Mouse (Mus musculus) neural tube, postnatal 0 days (tissue): ENCODE data around the gene Itgae. TPM values are rescaled to one million over a fixed set of nuclear protein-coding genes. Genes with fewer than 3 reads are reported as not detected.

Experiments used
- polyA plus RNA-seq: library from polyadenylated mRNA; unstranded; fragments of >200 nt; fragmentation: Nextera tagmentation; extraction: Ambion mirVana; gene quantifications from 2 replicates; pipeline ENCODE4 v1.2.1, GENCODE M21; 2015

Itgae gene
- 0.32 TPM in 2 replicates for polyA plus RNA-seq

GRCm38 (mm10) chr11:73090283-73090682 is at the start of gene Itgae:
Itgae (plus strand) TSS chr11:73090583.

GRCm38 (mm10) chr11:73047542-73047996 is 42.8 kb upstream of the Itgae start, which contains the start of gene Ncbp3:
Ncbp3 (plus strand) TSS chr11:73047783.

GRCm38 (mm10) chr11:73137591-73138501 is 47.5 kb downstream of the Itgae start, which contains the start of gene Haspin:
Haspin (minus strand) TSS chr11:73138294.

GRCm38 (mm10) chr11:73159957-73160810 is 69.8 kb downstream of the Itgae start, which contains the start of gene P2rx5:
P2rx5 (plus strand) TSS chr11:73160421.

GRCm38 (mm10) chr11:73176608-73177508 is 86.5 kb downstream of the Itgae start, which contains the start of the genes Emc6 and Tax1bp3:
Emc6 (minus strand) TSS chr11:73177037.
Tax1bp3 (plus strand) TSS chr11:73177083.

Other genes starting within 250 kb of the Itgae start
- gene Atp2a3, start 129.4 kb upstream of the Itgae start, polyA plus RNA-seq = 2.1 and 2.3 TPM in 2 replicates
- 0.20 and 0.26 TPM in 2 replicates for gene P2rx1, start 91.5 kb upstream of the Itgae start, polyA plus RNA-seq
- 28.1 and 31.8 TPM in 2 replicates for gene Camkk1, start 71.6 kb upstream of the Itgae start, polyA plus RNA-seq
- gene Ncbp3, start 42.8 kb upstream of the Itgae start, polyA plus RNA-seq = 5.9 and 6.1 TPM in 2 replicates
- gene Haspin, start 47.7 kb downstream of the Itgae start, polyA plus RNA-seq = 1.5 and 1.6 TPM in 2 replicates
- gene P2rx5, start 69.8 kb downstream of the Itgae start, polyA plus RNA-seq = 1.7 and 2.3 TPM in 2 replicates
- gene Emc6, start 86.5 kb downstream of the Itgae start, polyA plus RNA-seq = 180 and 197 TPM in 2 replicates
- 91.8 and 99.0 TPM in 2 replicates for gene Tax1bp3, start 86.5 kb downstream of the Itgae start, polyA plus RNA-seq
- gene Ctns, start 108.5 kb downstream of the Itgae start, polyA plus RNA-seq = 13.8 and 17.1 TPM in 2 replicates
- 3.6 and 4.3 TPM in 2 replicates for gene Shpk, start 108.9 kb downstream of the Itgae start, polyA plus RNA-seq
- gene Trpv1, start 143.7 kb downstream of the Itgae start, polyA plus RNA-seq = 0.27 and 0.59 TPM in 2 replicates
- gene Trpv3, start 176.8 kb downstream of the Itgae start, polyA plus RNA-seq = 0.35 and 0.36 TPM in 2 replicates
- 10.9 and 13.3 TPM in 2 replicates for gene Aspa, start 239.0 kb downstream of the Itgae start, polyA plus RNA-seq
- 0.08 TPM in 1 of 2 replicates, not detected in the other for gene Gm49340, start 239.2 kb downstream of the Itgae start, polyA plus RNA-seq
- 0.23 and 0.28 TPM in 2 replicates for gene Spata22, start 239.2 kb downstream of the Itgae start, polyA plus RNA-seq